Mouse (Mus musculus) brown adipose tissue, adult 24 weeks (tissue): ENCODE measurements around the gene Abca6. TPM values are rescaled to one million over a fixed set of nuclear protein-coding genes. Genes with fewer than 3 reads are reported as not detected.

Source experiments
- H3K27ac ChIP-seq: fragments of 200-500 bp; replicated peaks from 2 replicates; pipeline ENCODE4 v1.5.1; 2012; ENCODE audit warnings: low read depth, mild to moderate bottlenecking, low read length
- H3K4me1 ChIP-seq: fragments of 200-500 bp; 2 replicates; pipeline ENCODE4 v1.6.1; 2012; ENCODE audit warnings: low read length, mixed read lengths; ENCODE audit not compliant: control insufficient read depth, insufficient read depth, insufficient read length
- H3K4me3 ChIP-seq: fragments of 200-500 bp; 2 replicates; pipeline ENCODE4 v1.5.1; 2012; ENCODE audit warnings: low read depth, mild to moderate bottlenecking, low read length, moderate library complexity; ENCODE audit not compliant: insufficient read depth
- polyA plus RNA-seq: library from polyadenylated mRNA; stranded (reverse); fragments of >200 nt; gene quantifications from 2 replicates; pipeline ENCODE4 v1.2.4, GENCODE M21; 2012; ENCODE audit not compliant: missing spikeins, insufficient read depth, insufficient read length

The Abca6 gene
- polyA plus RNA-seq, 1 experiment = 4.0 TPM

- no peak overlapping the region for H3K27ac ChIP-seq
- no peaks in the 10 kb centered on the region for H3K4me1 ChIP-seq
- no peak overlapping the region for H3K4me3 ChIP-seq
Measured at GRCm38 (mm10) chr11:110252256-110252655, 680 bp upstream of the Abca6 start.

GRCm38 (mm10) chr11:110244730-110245129 is 6.8 kb downstream of the Abca6 start:
- 0 out of 2 replicates have a peak overlapping the region, but pooled peaks have one; percentile 7 for H3K27ac ChIP-seq
- H3K4me1 ChIP-seq = no peaks in the 10 kb centered on the region; the same call in 1 of the 2 replicates
- H3K4me3 ChIP-seq = no peak overlapping the region

- no peak overlapping the region for H3K27ac ChIP-seq
- no peaks in the 10 kb centered on the region for H3K4me1 ChIP-seq
- H3K4me3 ChIP-seq = no peak overlapping the region
Measured at GRCm38 (mm10) chr11:110237466-110237865, 14.1 kb downstream of the Abca6 start.

GRCm38 (mm10) chr11:110232975-110233374 is 18.6 kb downstream of the Abca6 start:
- no peaks in the 10 kb centered on the region for H3K4me1 ChIP-seq
- H3K27ac ChIP-seq = no peak overlapping the region
- H3K4me3 ChIP-seq = no peak overlapping the region

GRCm38 (mm10) chr11:110217118-110217517 is 34.5 kb downstream of the Abca6 start:
- H3K4me3 ChIP-seq = no peak overlapping the region

GRCm38 (mm10) chr11:110203930-110204329 is 47.6 kb downstream of the Abca6 start:
- Histone ChIP-seq H3K27ac (no peak overlapping the region), H3K4me1 (no peaks in the 10 kb centered on the region), H3K4me3 (no peak overlapping the region)

More at GRCm38 (mm10) chr11:110217118-110217517, 34.5 kb downstream of the Abca6 start:
- Histone ChIP-seq H3K4me1 (no peaks in the 10 kb centered on the region), H3K27ac (no peak overlapping the region)

GRCm38 (mm10) chr11:110198882-110199281 is 52.7 kb downstream of the Abca6 start:
- H3K27ac ChIP-seq = no peak overlapping the region
- no peak overlapping the region for H3K4me3 ChIP-seq
- H3K4me1 ChIP-seq = no peaks in the 10 kb centered on the region

GRCm38 (mm10) chr11:110196561-110197306 is 54.8 kb downstream of the Abca6 start:
- no peak overlapping the region for H3K4me3 ChIP-seq
- H3K4me1 ChIP-seq = no peaks in the 10 kb centered on the region

GRCm38 (mm10) chr11:110195310-110195709 is 56.3 kb downstream of the Abca6 start:
- H3K27ac ChIP-seq = no peak overlapping the region
- H3K4me3 ChIP-seq = no peak overlapping the region
- no peaks in the 10 kb centered on the region for H3K4me1 ChIP-seq

More at GRCm38 (mm10) chr11:110196561-110197306, 54.8 kb downstream of the Abca6 start:
- H3K27ac ChIP-seq = no peak overlapping the region

GRCm38 (mm10) chr11:110171212-110171611 is 80.4 kb downstream of the Abca6 start:
- H3K4me1 ChIP-seq = no peaks in the 10 kb centered on the region
- no peak overlapping the region for H3K27ac ChIP-seq
- H3K4me3 ChIP-seq = no peak overlapping the region

GRCm38 (mm10) chr11:110167459-110168251 is 83.9 kb downstream of the Abca6 start, which contains the start of gene Abca9:
Gene Abca9, minus strand, starts transcription at chr11:110168196.
- H3K4me1 ChIP-seq = no peaks in the 10 kb centered on the region
- peak within 1 kb of the TSS; percentile 79 for H3K27ac ChIP-seq
- peak within 1 kb of the TSS; percentile 61 for H3K4me3 ChIP-seq

- H3K4me3 ChIP-seq = no peak overlapping the region
- H3K27ac ChIP-seq = no peak overlapping the region
- no peaks in the 10 kb centered on the region for H3K4me1 ChIP-seq
Measured at GRCm38 (mm10) chr11:110165822-110166221, 85.8 kb downstream of the Abca6 start.

- H3K4me3 ChIP-seq = no peak overlapping the region
Measured at GRCm38 (mm10) chr11:110165409-110165808, 86.2 kb downstream of the Abca6 start.

GRCm38 (mm10) chr11:110157059-110157458 is 94.5 kb downstream of the Abca6 start:
- no peaks in the 10 kb centered on the region for H3K4me1 ChIP-seq
- no peak overlapping the region for H3K4me3 ChIP-seq
- no peak overlapping the region for H3K27ac ChIP-seq

More at GRCm38 (mm10) chr11:110165409-110165808, 86.2 kb downstream of the Abca6 start:
- H3K4me1 ChIP-seq = no peaks in the 10 kb centered on the region
- no peak overlapping the region for H3K27ac ChIP-seq

- H3K4me1 ChIP-seq = no peaks in the 10 kb centered on the region
- no peak overlapping the region for H3K27ac ChIP-seq
Measured at GRCm38 (mm10) chr11:110155985-110156384, 95.6 kb downstream of the Abca6 start.

More at GRCm38 (mm10) chr11:110155985-110156384, 95.6 kb downstream of the Abca6 start:
- H3K4me3 ChIP-seq = no peak overlapping the region
